Mouse (Mus musculus): Measurements from ENCODE around the gene Ints7. TPM values are rescaled to one million over a fixed set of nuclear protein-coding genes. Genes with fewer than 3 reads are reported as not detected.

Ints7 gene
- polyA plus RNA-seq, 2 experiments: 13.5 to 16.8 TPM

DNA sequence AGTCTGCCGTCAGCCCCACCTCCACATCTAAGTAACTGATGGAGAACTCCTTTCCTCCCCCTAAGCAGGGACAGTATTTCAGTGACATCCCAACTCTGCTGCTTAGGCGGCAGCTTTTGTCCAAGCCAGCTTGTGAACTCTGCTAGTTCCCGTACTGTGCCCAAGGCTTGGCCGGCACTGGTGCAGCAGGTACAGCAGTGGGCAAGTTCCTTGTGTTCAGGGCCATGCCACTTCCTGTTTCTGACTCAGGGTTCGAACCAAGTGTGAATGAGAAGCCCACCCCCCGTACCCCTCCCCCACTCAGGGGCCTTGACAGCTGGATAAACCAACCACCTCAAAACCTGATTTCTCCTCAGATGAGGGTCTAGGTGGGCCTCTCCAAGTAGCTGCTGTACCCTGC is 49.1 kb downstream of the Ints7 start:
- Histone ChIP-seq H3K4me1 (replicated peaks; ENCODE audit: control insufficient read depth in 2 of 2, insufficient read depth in 2 of 2, low read length in 1 of 2) (peaks cover 0 to 3% of the 10 kb centered on the region in 2 experiments; a peak in 1 of 4 replicates), H3K27me3 (ENCODE audit: control insufficient read depth, insufficient read depth, low read length) (no peaks in the 10 kb centered on the region), H3K9me3 (ENCODE audit: control insufficient read depth, low read length) (no peaks in the 10 kb centered on the region), H3K4me3 (ENCODE audit: insufficient read depth in 1 of 2, low read depth in 2 of 2, low read length in 2 of 2) (no peak overlapping the region), H3K27ac (no peak overlapping the region), H3K36me3 (replicated peaks; ENCODE audit: control insufficient read depth, insufficient read depth, low read depth) (peaks cover 25% of the 10 kb centered on the region), H3K9ac (replicated peaks) (no peak overlapping the region), H3K4me2 (ENCODE audit: low read depth) (no peak overlapping the region)
- ATAC-seq (ENCODE audit: insufficient read depth): no peak; the same call in 1 of the 2 replicates
- TF ChIP-seq CTCF (IDR thresholded peaks at IDR 0.05; ENCODE audit: low read depth) (no peak), EP300 (IDR thresholded peaks at IDR 0.05; ENCODE audit: low read depth) (no peak)
- no peak for DNase-seq (ENCODE audit: low read depth in 3 of 3, low spot score in 3 of 3)
- WGBS (ENCODE audit: insufficient replicate concordance): 46% methylated on average over 6 of the region's 6 CpGs

DNA sequence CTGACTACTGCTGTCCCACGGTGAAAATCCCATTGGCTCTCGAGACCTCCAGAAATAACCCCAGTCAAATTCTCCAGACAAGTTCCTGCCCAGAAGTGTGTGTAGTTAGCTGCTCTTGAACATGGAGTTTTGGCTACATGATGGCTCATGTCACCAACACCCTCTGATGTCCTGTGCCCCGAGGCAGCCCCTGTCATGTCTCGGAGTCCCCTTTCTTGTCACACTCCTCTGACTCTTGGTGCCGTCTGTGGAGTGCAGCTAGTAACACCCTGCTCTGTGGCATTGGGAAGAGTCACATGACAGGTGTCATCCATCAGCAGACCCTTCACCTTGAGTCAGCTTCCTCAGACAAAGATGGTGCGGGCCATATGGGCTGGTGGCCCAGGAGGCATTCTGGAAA is 49.6 kb downstream of the Ints7 start:
- H3K4me2 ChIP-seq (ENCODE audit: low read depth): no peak overlapping the region
- peaks cover 22% of the 10 kb centered on the region for H3K36me3 ChIP-seq (replicated peaks; ENCODE audit: control insufficient read depth, insufficient read depth, low read depth)
- no peak for TF ChIP-seq EP300 (IDR thresholded peaks at IDR 0.05; ENCODE audit: low read depth)
- no peak for TF ChIP-seq CTCF (IDR thresholded peaks at IDR 0.05; ENCODE audit: low read depth)
- H3K4me1 ChIP-seq (replicated peaks; ENCODE audit: control insufficient read depth in 2 of 2, insufficient read depth in 2 of 2, low read length in 1 of 2): peaks cover 0 to 3% of the 10 kb centered on the region in 2 experiments; a peak in 1 of 4 replicates
- H3K9ac ChIP-seq (replicated peaks): no peak overlapping the region
- no peaks in the 10 kb centered on the region for H3K9me3 ChIP-seq (ENCODE audit: control insufficient read depth, low read length)
- DNase-seq (ENCODE audit: low read depth in 3 of 3, low spot score in 3 of 3) (no peak), ATAC-seq (ENCODE audit: insufficient read depth) (no peak)
- no peak overlapping the region for H3K27ac ChIP-seq
- 48% methylated on average over 6 of the region's 6 CpGs for WGBS (ENCODE audit: insufficient replicate concordance)
- H3K4me3 ChIP-seq (ENCODE audit: insufficient read depth in 1 of 2, low read depth in 2 of 2, low read length in 2 of 2): no peak overlapping the region
- no peaks in the 10 kb centered on the region for H3K27me3 ChIP-seq (ENCODE audit: control insufficient read depth, insufficient read depth, low read length)

DNA sequence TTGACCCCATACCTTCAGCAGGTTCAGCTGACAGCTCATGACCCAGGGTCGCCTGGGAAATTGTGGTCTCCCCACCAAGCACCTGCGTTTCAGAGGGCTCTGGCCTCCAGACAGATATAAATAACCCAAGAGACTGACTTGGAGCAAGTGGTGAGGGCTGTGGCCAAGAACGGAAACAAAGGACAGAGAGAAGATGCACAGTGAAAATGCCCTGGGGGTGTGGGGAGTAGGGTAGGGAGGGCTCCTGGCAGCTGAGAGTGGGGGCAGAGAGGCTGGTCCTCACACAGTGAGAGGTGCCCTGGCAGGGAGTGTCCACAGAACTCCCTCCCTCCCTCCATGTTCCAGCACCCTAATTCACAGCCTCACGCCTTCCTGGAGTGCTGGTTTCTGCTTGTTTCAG is 50.2 kb downstream of the Ints7 start:
- no peaks in the 10 kb centered on the region for H3K27me3 ChIP-seq (ENCODE audit: control insufficient read depth, insufficient read depth, low read length)
- H3K36me3 ChIP-seq (replicated peaks; ENCODE audit: control insufficient read depth, insufficient read depth, low read depth): peaks cover 16% of the 10 kb centered on the region
- H3K9me3 ChIP-seq (ENCODE audit: control insufficient read depth, low read length): no peaks in the 10 kb centered on the region
- H3K4me3 ChIP-seq (ENCODE audit: insufficient read depth in 1 of 2, low read depth in 2 of 2, low read length in 2 of 2): no peak overlapping the region
- WGBS (ENCODE audit: insufficient replicate concordance): 20% methylated on average over 4 of the region's 4 CpGs
- TF ChIP-seq CTCF (IDR thresholded peaks at IDR 0.05; ENCODE audit: low read depth): no peak
- TF ChIP-seq EP300 (IDR thresholded peaks at IDR 0.05; ENCODE audit: low read depth): no peak
- peaks cover 0 to 3% of the 10 kb centered on the region in 2 experiments; a peak in 1 of 4 replicates for H3K4me1 ChIP-seq (replicated peaks; ENCODE audit: control insufficient read depth in 2 of 2, insufficient read depth in 2 of 2, low read length in 1 of 2)
- no peak overlapping the region for H3K27ac ChIP-seq
- no peak overlapping the region for H3K4me2 ChIP-seq (ENCODE audit: low read depth)
- DNase-seq (ENCODE audit: low read depth in 3 of 3, low spot score in 3 of 3) (no peak), ATAC-seq (ENCODE audit: insufficient read depth) (no peak)
- H3K9ac ChIP-seq (replicated peaks): no peak overlapping the region

GRCm38 (mm10) chr1:191628457-191629169 is 53.2 kb downstream of the Ints7 start:
- Histone ChIP-seq H3K27ac (no peak overlapping the region), H3K4me2 (ENCODE audit: low read depth) (no peak overlapping the region), H3K4me3 (ENCODE audit: insufficient read depth in 1 of 2, low read depth in 2 of 2, low read length in 2 of 2) (no peak overlapping the region), H3K9me3 (ENCODE audit: control insufficient read depth, low read length) (no peaks in the 10 kb centered on the region), H3K4me1 (replicated peaks; ENCODE audit: control insufficient read depth in 2 of 2, insufficient read depth in 2 of 2, low read length in 1 of 2) (peaks cover 0 to 3% of the 10 kb centered on the region in 2 experiments; a peak in 1 of 4 replicates), H3K9ac (replicated peaks) (no peak overlapping the region), H3K36me3 (replicated peaks; ENCODE audit: control insufficient read depth, insufficient read depth, low read depth) (no peaks in the 10 kb centered on the region), H3K27me3 (ENCODE audit: control insufficient read depth, insufficient read depth, low read length) (no peaks in the 10 kb centered on the region)
- ATAC-seq (ENCODE audit: insufficient read depth): no peak
- no peak for TF ChIP-seq CTCF (IDR thresholded peaks at IDR 0.05; ENCODE audit: low read depth)
- TF ChIP-seq EP300 (IDR thresholded peaks at IDR 0.05; ENCODE audit: low read depth): no peak
- no peak for DNase-seq (ENCODE audit: low read depth in 3 of 3, low spot score in 3 of 3)
- 59% methylated on average over 11 of the region's 11 CpGs for WGBS (ENCODE audit: insufficient replicate concordance)

- no peak for DNase-seq (ENCODE audit: low read depth in 3 of 3, low spot score in 3 of 3)
- Histone ChIP-seq H3K27me3 (ENCODE audit: control insufficient read depth, insufficient read depth, low read length) (no peaks in the 10 kb centered on the region), H3K27ac (no peak overlapping the region), H3K36me3 (replicated peaks; ENCODE audit: control insufficient read depth, insufficient read depth, low read depth) (no peaks in the 10 kb centered on the region), H3K4me3 (ENCODE audit: insufficient read depth in 1 of 2, low read depth in 2 of 2, low read length in 2 of 2) (no peak overlapping the region), H3K4me1 (replicated peaks; ENCODE audit: control insufficient read depth in 2 of 2, insufficient read depth in 2 of 2, low read length in 1 of 2) (peaks cover 0 to 3% of the 10 kb centered on the region in 2 experiments; a peak in 1 of 4 replicates), H3K9me3 (ENCODE audit: control insufficient read depth, low read length) (no peaks in the 10 kb centered on the region), H3K9ac (replicated peaks) (no peak overlapping the region), H3K4me2 (ENCODE audit: low read depth) (no peak overlapping the region)
- no peak for ATAC-seq (ENCODE audit: insufficient read depth)
- TF ChIP-seq CTCF (IDR thresholded peaks at IDR 0.05; ENCODE audit: low read depth) (no peak), EP300 (IDR thresholded peaks at IDR 0.05; ENCODE audit: low read depth) (no peak)
- 56% methylated on average over 3 of the region's 3 CpGs for WGBS (ENCODE audit: insufficient replicate concordance)
Measured at GRCm38 (mm10) chr1:191629170-191629636, 53.8 kb downstream of the Ints7 start.

All from liver, embryonic 14.5 days (tissue).